Mouse (Mus musculus) layer of hippocampus, adult 18-20 months (tissue): ENCODE measurements around the gene Cops3. TPM values are rescaled to one million over a fixed set of nuclear protein-coding genes. Genes with fewer than 3 reads are reported as not detected.

Experiments
- DNase-seq, 2 experiments: peaks; one replicate each; pipeline ENCODE4 v3.0.0; 2022; ENCODE audit warnings: low spot score in 2 of 2
- total RNA-seq, 2 experiments: library from RNA; stranded (reverse); gene quantifications; 2 replicates each; pipeline ENCODE4 v1.2.3; 2021

Gene Cops3
- total RNA-seq, 2 experiments from 2014 or later, result 72.0 to 73.3 TPM

GRCm38 (mm10) chr11:59778874-59779223, 60.8 kb downstream of the Cops3 start:
- DNase-seq, result no peak

GRCm38 (mm10) chr11:59778181-59778873, 61.3 kb downstream of the Cops3 start:
- DNase-seq, result peak; percentile 47 to 73

DNA sequence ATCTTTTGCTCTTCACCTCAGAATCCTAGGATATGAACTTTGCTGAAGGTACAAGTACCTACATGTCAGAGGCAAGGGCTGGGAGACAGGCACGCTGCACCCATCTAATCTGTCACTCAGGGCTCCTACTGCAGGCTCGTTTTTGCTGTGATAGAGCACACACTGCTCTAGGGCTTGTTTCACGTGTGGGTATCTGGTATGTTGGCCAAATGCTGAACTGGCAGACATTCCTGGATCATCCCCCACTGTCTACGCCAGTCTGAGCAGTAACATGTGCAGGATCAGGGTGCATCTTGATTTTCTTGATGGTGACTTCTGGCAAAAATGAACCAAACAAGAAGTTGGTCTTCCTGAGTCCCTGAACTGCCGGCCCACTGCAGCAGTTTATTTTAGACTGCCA, 62.4 kb downstream of the Cops3 start:
- DNase-seq, result peak in 1 of 2 experiments; percentile 65

DNA sequence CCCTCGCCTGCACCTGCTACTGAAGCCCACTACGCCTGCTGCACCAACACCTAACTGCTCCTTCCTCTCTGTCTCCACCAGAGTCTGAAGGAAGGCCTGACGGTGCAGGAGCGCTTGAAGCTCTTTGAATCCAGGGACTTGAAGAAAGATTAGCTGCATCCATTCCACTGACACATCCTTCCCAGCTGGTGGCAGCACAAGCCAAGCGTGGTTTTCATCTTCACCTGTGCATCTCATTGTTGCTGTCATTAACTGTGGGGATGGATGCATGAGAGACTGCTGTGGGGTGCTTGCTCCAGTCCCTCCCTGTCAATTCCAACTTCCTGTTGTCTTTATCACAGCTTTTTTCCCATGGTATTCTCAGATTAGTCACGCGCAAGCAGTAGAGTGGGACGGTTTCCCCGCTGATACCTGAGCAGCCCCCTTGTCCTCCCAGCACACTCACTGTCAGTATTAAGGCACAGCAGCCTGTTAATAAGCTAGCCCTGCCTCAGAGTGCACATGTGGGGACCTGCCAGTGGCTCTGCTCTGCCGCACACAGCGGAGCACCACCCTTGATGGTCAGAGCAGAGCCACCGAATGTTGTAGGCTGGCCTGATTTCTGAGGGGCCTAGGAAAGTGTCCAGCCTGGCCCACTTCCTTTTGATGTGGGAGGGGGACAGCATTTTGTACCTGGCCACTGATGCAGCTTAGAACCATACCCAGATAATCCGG, 64.0 kb downstream of the Cops3 start:
- DNase-seq, result no peak

DNA sequence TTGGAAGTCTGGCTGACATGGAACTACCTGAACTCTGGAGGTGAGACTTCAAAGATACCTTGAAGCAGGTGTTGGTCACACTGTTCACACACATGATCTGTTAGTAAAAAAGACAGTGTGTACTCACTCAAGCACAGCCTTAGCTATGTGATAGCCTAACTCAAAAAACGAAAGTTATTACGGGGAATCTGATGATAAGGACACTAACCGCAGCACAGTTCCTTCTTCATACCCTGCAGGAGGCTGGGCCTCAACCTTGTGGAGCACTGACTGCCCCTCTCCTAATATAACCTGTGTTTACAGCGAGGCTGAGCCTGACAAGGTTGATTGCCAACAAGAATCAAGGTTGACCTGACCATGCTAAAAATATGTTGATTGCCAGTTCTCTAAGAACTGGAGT, 65.1 kb downstream of the Cops3 start:
- no peak for DNase-seq

DNA sequence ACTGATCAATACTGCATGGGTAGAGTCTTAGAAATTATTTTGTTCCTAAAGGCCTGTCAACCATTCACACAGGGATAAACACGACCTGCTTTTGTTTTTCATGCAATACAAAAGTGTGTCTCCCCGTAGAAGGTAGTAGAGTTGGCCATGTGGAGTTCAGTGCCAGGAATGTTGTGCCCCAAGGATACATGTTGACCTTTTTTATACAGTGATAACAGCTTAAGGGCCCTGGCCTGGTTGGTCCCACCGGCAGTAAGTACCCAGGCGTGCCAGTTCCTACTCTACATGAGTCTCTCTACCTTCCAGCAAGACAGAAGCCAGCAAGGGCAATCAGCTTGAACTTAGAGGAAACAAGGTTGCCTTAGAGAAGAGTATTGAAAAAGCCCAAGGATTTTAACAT, 66.7 kb downstream of the Cops3 start:
- DNase-seq, result no peak

DNA sequence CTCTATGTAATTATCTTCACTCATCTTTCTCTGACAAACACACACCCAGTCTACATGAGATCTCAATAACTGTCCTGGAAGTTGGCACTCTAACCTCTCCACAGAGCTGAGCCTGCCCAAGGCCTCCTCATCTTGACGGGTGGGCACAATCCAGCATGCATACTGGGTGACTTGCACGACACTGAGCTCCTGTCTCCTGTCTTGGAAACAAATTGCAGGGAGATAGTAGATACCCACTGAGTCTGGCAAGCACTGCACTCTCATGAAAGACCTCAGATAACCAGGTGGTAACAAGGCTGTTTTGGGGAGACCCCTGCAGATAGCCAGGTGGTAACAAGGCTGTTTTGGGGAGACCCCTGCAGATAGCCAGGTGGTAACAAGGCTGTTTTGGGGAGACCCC, 67.3 kb downstream of the Cops3 start:
- DNase-seq, result no peak

DNA sequence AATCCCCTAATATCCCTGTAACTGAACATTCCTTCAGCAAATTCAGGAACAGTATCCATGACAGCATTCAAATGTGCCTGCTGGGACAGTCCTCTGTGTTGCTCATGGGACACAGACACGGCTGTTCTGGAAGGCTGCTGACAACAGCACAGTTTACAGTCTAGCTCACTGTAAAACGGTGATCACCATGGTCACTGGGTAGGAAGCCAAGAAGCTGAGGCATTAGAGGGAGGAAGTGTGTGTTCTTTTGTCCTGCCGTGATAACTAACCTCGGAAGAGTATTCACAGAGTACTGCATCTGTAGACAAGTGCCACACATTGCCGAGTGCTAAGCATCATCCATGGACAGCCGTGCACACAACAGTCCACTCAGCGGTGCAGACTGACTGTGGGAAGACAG, 68.9 kb downstream of the Cops3 start:
- peak in 1 of 2 experiments; percentile 33 for DNase-seq

DNA sequence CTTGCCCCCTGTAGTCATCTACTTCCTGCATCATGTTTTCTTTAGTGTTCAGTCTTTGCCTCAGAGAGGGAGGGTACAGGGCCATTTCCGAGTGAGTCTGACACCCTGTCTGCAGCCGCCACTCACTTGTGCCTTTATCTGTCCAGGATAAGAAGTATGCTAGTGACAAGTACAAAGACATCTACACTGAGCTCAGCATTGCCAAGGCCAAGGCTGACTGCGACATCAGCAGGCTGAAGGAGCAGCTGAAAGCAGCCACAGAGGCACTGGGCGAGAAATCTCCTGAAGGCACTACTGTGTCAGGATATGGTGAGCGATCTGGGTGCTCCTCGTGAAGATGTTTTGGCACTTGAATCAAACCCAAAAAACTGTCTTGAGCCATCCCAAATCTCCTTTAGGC, 69.9 kb downstream of the Cops3 start:
- DNase-seq, result no peak

GRCm38 (mm10) chr11:59769307-59769706, 70.3 kb downstream of the Cops3 start:
- DNase-seq, result no peak

Other genes starting within 250 kb of the Cops3 start
- not detected for gene Olfr223, start 246.5 kb downstream of the Cops3 start, total RNA-seq
- 100 to 1,000 TPM; 283 to 287 TPM for gene Mprip, start 178.5 kb downstream of the Cops3 start, total RNA-seq
- gene Pld6, start 52.2 kb downstream of the Cops3 start, total RNA-seq, result under 1 TPM; 0.35 to 0.61 TPM
- 10 to 100 TPM; 51.5 to 51.8 TPM for gene Flcn, start 29.8 kb downstream of the Cops3 start, total RNA-seq
- gene Nt5m, start 391 bp downstream of the Cops3 start, total RNA-seq, result 10 to 100 TPM; 55.6 to 56.0 TPM
- 10 to 100 TPM; 42.6 to 43.5 TPM for gene Med9, start 108.4 kb upstream of the Cops3 start, total RNA-seq
- gene Rasd1, start 125.1 kb upstream of the Cops3 start, total RNA-seq, result 10 to 100 TPM; 58.8 to 74.2 TPM
- 1 to 10 TPM; 2.4 to 7.8 TPM for gene Pemt, start 206.7 kb upstream of the Cops3 start, total RNA-seq